Mouse (Mus musculus) cerebellum, adult 9-10 months (tissue): ENCODE data around the gene Ppil4.

Source experiments
- DNase-seq: peaks from one replicate; pipeline ENCODE4 v3.0.0; 2022

Gene Ppil4

GRCm38 (mm10) chr10:7825281-7825665, 32.6 kb downstream of the Ppil4 start:
- DNase-seq, result no peak

- DNase-seq, result no peak
Observed at GRCm38 (mm10) chr10:7826106-7826505, 33.4 kb downstream of the Ppil4 start.

DNA sequence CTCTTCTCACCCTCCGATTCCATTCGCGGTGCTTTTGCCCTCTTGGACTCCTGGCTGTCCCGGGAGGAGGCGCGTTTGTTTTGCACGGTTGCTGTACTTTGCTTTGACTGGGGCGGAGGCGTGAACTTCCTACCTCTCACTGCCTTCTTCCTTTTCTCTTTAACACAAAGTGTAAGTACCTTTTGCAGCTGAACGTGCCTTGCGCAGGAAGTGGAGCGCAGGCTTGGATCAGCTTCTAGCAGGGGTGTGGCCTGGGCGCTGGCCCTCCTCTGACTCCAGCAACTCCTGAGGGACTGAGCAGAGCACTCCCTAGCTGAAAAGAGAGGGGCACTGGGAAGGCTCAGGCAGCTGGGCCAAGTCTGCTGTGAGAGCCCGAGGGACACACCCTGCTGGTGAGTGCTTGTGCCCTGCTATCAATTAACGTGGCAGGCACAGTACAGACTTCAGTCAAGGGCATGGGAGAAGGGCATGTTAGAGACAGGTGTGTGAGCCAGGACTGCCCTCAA, 39.5 kb downstream of the Ppil4 start, which contains the start of gene Zc3h12d:
TSS of gene Zc3h12d (plus strand) at position 300 of the 506 bp plus-strand sequence.
- DNase-seq, result no peak

DNA sequence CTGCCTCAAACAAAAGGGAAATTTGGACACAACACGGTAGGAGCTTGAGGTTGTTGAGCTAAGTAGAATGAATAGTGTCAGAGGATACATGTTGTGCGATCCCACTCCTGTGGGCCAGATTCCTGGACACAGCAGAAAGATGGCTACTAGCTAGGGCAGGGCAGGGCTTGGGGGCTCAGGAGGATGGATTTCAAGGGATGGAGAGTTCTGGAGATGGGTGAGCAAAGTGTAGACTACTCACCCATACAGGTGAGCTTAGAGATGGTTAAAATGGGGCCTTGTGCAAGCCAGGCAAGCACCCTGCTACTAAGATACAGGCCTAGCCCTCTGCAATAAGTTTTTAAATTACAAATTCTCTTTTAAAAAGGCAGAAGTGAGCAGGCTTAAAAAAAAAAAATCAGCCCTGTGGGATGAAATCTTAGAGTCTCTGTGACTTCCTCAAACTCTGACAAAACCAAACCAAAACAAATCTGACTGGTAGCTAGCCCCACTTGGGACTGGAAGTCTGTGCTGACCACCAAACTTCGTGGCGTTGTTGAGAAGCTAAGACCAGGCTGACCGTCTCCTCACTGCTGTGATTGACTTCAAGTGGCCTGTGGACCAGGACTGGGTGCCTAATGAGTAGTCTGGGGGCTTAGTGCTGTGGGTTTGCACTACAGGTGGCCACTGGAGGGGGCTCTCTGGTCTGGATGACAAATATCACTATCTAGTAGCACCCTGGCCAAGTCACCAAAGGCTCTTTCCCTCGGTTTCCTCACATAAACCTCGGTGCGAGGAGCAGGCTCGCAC, 40.9 kb downstream of the Ppil4 start:
- no peak for DNase-seq

GRCm38 (mm10) chr10:7834671-7835225, 42.1 kb downstream of the Ppil4 start:
- DNase-seq, result no peak

DNA sequence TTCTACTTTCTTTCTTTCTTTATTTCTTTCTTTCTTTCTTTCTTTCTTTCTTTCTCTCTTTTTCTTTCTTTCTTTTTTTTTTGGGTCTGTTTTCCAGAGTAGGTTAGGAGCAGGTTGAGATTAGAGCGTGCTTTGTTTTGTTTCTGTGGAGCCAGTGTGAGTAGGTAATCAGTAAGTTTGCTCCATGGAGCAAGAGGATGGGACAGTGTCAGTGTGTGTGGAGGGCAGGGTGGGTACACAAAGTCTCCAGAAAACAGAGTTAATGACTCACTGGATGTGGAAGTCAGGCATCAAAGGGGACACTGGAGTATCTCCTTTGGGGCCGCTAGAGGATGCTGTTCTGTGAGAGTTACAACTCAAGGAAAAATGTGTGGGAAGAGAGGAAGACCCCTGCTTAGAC, 44.2 kb downstream of the Ppil4 start:
- DNase-seq, result no peak

- no peak for DNase-seq
Observed at GRCm38 (mm10) chr10:7837446-7837845, 44.8 kb downstream of the Ppil4 start.

DNA sequence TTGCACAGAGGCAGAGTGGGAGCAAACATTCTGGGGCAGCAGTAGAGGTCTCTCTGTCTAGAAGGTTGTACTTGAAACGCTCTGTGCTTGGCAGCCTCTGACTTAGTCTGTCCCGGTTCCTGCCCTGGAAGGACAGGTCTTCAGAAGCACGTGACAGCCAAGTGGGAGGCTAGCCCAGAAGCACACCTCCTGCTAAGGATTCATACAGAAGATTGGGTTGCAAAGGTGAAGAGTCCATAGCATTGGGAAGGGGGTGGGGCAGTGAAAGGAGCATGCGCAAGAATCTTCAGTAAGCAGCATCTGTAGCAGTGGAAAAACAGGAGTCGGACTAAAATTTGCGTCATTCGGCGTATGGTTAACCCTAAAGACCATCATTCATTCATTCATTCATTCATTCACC, 45.3 kb downstream of the Ppil4 start:
- DNase-seq, result no peak

DNA sequence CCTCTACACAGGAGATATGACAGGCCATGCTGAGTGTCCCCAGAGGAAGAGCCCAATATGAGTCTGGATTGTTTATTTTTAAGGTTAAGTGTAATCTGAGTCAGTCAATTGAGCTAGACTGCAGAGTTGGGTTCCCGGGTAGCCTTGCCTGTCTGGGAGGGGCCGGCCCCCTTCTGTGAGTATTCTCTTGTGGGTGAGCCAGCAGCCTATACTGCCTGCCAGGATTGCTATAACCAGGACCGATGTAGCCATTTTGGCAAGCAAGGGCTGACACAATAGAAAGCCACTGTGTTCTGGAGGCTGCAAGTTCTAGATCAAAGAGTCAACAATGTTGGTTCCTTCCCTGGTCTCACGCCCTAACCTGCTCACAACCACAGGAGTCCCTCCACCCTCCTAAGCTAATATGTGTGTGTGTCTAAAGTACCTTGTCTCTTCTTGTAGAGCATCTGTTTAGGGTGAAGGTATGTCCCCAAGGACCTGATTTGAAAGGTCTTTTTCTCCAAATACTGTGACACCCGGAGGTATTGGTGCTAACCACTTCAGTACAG, 46.3 kb downstream of the Ppil4 start:
- DNase-seq, result no peak

DNA sequence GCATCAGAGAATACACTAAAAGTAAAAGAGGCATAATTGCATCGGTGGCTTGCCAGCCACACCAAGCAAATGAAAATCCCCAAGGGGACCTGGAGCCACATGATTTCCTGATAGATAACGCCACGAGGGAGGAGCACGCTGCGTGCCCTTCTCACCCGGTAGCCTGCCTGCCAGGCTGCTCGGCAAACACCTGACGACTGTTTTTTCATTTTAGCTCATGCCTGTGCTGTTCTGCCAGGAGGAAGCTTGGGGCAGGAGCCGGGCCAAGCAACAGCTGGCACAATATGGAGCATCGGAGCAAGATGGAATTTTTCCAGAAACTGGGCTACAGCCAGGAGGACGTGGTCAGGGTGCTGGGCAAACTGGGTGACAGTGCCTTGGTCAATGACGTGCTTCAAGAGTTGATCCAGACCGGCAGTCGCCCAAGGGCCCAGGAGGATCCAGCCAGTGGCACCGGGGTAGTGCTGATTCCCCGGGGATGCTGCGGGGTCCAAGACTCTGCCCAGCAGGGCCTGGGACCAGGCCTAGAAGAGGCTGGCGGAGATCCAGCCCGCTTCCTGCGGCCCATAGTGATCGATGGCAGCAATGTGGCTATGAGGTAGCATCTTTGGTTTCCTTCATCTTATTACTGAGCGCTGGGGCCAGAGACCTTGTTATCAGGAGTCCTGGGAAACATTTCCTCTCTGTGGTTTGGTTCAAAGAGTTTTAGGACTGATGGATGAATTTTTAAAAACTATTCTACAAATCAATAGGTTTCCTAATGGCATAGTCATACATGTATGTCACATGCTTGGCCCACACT, 47.1 kb downstream of the Ppil4 start:
- DNase-seq, result peak; percentile 53

- no peak for DNase-seq
Observed at GRCm38 (mm10) chr10:7840353-7840733, 47.7 kb downstream of the Ppil4 start.

DNA sequence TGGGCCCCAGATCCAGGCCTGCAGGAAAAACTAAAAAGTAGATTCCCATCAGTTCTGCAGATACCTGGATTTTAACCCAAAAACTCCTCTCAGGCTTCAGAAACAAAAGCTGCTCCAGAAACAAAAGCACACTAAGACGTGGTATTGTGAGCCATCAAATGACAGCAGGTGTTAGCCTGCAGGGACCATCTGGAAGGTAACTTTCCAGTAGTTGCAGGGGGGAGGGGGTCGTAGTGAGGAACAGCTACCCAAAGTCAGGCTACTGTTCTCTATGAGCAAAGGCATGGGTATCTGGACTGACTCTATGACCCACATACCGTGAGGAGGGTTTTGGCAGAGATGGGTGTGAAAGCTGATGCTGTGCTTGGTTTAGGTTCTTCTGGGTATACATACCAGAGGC, 48.1 kb downstream of the Ppil4 start:
- no peak for DNase-seq

DNA sequence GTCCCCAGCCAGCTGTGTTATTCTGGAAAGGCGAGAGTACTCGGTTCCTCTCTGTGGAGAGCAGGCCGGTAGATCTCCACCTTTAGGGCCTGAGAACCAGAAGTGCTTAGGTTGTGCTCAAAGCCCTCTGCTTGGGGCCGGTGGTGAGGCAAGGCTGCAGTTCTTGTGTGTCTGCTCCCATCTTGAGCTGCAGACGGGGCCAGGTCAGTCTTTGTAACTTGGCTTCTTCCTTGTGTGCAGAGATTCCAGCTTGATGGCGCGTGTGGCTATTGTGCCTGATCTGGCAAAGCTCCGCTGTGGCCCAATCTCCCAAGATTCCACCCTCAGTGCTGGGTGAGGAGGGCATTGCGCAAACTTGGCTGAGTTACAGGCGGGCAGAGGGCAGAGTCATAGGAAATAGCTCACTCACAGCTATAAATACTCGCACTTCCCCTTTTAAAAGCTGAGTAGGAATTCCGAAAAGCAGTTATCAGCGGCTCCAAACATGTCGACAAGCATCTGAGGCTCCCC, 48.9 kb downstream of the Ppil4 start:
- no peak for DNase-seq

DNA sequence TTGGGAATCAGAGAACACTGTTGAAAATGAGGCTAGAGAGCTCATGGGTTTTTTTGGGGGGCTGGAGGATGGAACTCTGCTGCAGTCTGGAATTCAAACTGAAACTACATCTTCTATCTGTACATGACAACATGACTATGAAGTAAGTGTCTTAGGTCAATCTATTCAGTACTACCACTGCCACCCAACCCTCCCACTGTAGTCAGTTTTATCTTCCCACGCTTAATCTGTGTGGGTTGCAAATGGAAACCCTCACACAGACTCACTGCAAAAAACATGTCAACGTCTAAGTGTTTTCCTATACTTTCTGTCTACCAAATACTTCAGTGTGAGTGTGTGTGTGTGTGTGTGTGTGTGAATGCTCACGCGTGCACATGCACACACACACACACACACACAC, 50.5 kb downstream of the Ppil4 start:
- no peak for DNase-seq

- no peak for DNase-seq
Observed at GRCm38 (mm10) chr10:7844161-7844560, 51.5 kb downstream of the Ppil4 start.

GRCm38 (mm10) chr10:7845136-7845535, 52.4 kb downstream of the Ppil4 start:
- DNase-seq, result no peak

- DNase-seq, result no peak
Observed at GRCm38 (mm10) chr10:7845991-7846390, 53.3 kb downstream of the Ppil4 start.

- DNase-seq, result no peak
Observed at GRCm38 (mm10) chr10:7847166-7847605, 54.5 kb downstream of the Ppil4 start.

DNA sequence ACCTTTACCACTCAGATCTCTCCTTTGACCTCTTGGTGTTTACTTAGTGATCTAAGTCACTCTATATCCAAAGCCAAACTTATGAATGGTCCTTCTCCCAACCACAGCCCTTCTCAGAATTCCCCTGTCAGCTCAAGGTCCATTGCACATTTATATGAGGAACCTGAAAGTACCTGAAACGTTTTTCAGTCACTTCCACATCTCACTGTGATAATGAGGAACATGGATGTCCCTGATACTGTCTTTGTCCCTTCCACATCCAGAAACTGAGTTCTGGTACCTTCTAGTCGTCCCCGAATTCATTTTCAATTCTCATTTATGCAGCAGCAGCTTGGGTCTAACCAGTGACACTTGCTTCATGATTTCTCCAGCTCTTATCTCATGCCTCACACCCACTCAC, 59.2 kb downstream of the Ppil4 start:
- no peak for DNase-seq

- no peak for DNase-seq
Observed at GRCm38 (mm10) chr10:7860494-7860893, 67.8 kb downstream of the Ppil4 start.

DNA sequence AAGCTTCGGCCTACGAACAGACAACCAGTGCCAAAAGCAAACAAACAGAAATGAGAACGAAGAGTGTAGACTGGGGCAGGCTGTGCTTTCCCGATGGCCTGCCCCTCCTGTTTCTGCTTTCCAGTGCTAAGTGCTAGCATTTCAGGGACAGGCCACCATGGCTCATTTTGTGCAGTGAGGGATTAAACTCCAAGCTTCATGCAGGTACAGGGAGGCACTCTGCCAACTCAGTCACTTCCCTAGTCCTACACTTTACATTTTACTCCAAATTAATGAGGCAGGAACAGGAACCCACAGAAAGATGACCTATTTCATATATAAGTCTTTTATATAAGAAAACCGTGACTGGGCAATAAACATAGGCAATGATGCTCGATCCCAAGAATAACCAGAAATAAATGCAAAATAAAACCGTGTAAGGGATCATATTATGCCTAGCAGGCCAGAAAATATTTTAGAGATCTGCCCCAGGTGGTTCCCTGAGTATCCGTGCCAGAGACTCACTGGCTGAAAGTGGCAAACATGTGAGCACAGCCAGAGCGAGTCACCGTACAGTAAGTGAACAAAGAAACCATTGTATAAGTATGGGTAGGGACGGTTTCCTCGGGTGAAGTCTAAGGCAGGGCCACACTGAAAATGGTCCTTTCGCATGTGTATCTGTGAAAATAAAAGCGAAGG, 68.7 kb downstream of the Ppil4 start:
- no peak for DNase-seq

- DNase-seq, result no peak
Observed at GRCm38 (mm10) chr10:7861937-7862657, 69.4 kb downstream of the Ppil4 start.
